Mouse (Mus musculus) adrenal gland, postnatal 36 days (tissue): ENCODE measurements at regions not wholly inside any gene's neighbourhood (a gene's known extent, or its start where the extent isn't known, plus 50 kb on each side); places are given as distances from the start of the nearest gene placed in this dataset.
A peak's percentile ranks its signal among the peaks of the same experiment; 100 is the strongest.

Source experiments
- DNase-seq, 2 experiments: peaks; one replicate each; pipeline ENCODE4 v3.0.0; 2021; ENCODE audit warnings: mixed read lengths in 1 of 2

- DNase-seq: no peak
These were observed 66.2 kb downstream of the A730009L09Rik start for GRCm38 (mm10) chr16:84581166-84581565.

GRCm38 (mm10) chr16:84583323-84583722 is 68.4 kb downstream of the A730009L09Rik start:
- no peak for DNase-seq

DNA sequence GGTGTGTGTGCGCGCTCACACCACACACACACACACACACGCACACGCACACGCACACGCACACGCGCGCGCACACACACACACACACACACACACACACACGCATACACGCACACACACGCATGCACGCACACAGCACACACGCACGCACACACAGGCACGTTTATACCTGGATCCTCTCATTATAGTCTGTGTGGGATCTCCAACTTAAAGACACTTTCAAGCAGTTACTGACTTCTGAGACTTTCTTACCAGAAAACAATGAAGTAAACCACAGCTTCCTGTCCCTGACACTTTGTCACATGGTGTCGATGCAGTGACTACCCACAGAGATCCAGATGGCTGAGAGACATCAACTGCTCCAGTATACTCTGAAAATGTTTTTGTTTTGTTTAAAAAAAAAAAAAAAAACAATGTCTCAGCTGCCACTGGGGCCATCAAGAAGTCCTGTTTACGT is 68.9 kb downstream of the A730009L09Rik start:
- DNase-seq: no peak

DNA sequence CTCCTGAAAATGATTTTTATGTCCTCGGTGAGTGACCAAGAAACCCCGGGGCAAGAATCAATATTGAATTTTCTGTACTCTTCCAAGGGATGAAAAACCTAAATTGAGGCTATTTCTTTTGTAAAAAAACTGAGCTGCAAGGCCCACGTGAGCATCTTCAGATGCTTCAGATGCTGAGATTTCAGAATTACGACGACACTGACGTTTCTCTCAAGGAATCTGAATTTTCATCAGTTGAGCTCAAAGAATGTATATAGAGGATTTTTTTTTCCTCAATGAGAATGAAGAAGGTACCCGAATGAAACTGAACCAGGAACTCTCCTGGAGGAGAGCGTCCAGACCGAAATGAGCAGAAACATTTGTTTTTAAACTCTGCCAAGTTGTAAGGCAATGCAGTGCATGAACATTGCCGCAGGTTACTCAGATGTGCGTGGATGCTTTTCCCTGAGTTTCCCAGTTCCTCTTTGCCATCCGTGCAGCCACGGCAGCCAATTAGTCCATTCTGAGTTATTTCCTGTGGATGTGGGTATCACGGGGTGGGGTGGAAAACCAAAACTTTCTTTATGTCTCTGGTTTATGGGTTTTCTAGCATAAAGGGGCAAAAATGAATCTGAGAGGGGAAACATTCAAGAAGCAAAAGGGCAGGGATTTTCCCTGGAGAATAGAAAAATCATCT is 69.9 kb downstream of the A730009L09Rik start:
- no peak for DNase-seq

DNA sequence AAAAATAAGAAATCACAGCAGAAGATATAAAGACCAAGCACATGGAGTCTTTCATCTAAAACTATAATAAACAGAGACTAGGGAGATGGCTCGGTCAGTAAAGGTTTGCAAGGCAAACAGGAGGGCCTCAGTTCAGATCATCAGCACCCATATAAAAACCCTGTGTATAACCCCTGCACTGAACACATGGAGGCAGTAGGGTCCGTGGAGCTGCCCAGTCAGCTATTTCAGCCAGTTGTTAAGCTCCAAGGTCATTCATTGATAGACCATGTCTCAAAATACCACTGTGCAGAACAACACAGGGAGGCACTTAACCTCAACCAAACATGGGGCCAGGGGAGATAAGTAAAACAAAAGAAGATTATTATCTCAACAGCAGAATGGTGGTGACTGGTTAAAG is 78.1 kb downstream of the A730009L09Rik start:
- no peak for DNase-seq

GRCm38 (mm10) chr16:84602969-84603368 is 88.0 kb downstream of the A730009L09Rik start:
- DNase-seq: no peak

- no peak for DNase-seq
These were observed 88.7 kb downstream of the A730009L09Rik start for GRCm38 (mm10) chr16:84603465-84604205.

DNA sequence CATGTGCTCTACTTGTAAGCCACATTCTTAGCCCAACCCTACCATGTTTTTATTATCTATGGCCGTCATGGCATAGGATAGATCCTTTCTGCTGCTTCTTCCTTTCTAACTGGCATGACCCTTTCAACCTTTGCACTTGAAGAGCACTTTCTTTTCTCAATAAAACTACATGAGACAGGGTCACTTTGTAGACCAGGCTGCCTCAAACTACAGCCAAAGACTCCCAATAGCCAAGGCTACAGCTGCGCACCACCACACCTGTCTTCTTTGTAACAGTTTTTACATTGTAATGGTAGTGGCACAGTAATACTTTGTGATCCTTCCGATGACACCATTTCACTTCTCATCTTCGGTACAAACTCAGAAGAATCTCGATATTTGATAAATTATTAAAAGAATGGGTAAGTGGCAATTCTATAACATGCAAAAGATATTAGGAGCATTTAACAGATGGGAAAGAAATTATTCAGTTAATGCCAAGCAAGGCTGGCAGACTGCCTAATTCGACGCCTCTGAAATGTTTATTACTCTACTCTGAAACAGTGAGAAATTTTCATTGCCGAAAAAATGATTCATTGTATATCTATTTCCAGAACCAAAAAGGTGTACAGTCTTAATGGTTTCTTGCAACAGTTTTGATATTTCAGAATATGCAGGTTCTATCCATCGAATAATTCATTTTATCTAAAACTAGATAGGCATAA is 89.5 kb downstream of the A730009L09Rik start:
- DNase-seq: no peak

DNA sequence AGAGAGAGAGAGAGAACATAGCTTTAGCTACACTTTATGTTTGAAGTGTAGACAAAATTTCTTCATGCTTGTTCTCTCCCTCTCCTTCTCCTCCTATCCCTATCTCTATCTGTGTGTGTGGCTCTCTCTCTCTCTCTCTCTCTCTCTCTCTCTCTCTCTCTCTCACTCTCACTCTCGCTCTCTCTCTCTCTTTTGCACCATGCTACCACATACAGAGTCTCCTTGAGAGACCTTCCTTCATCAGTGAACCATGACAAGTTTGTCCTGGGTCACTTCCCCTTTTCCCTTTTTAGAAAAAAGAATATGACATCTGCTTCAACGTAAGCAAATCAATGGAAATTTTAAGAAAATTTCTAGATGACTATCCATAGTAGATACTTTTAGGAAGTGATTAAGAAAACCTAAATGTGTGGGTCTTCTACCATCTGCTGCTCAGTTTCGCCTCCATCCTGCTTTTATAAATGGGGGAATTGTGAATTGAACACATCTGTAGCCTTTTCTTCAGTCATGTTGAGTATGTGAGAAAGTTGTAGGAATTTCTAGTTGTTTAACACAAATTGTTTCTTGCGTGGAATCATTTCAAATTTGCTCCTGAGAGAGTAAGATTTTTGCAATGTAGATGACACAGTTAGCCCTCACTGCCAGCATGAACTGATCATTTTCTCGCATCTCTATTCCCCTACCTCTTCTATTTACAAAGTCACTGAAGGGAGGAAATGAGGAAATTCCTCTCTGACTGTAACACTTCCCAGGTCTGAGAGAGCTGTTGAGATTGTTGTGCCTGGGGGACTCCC is 91.3 kb downstream of the A730009L09Rik start:
- DNase-seq: no peak

DNA sequence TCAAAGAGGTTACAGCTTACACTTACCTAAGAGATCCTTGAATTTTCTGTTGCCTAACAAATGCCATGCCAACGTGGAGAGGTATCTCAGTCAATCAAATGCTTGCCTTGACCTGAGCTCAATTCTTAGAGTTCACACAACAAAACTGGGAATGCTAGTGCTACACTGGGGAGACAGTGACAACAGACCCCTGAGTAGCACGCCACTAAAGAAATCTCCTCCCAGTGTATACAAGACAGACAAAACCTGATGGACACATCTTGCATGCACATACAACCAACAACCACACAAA is 91.8 kb downstream of the A730009L09Rik start:
- no peak for DNase-seq

DNA sequence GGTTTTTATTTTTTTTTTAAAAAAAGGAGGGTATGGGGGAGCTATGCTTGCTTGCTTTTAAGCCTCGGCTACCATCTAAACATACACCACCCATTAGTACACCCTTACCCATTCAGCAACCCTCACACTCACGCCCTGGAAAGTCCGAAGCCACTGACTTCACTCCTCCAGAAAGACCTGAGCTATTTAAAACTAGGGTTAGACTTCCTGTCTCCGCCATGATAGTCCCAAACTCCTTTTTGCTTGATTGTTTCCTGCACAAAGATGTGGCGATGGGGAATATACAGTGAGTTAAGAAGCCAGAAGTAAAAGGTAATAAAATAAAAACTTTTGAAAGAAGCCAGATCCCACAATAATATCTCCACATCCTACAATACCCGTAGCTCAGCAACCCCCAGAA is 92.6 kb downstream of the A730009L09Rik start:
- DNase-seq: no peak

GRCm38 (mm10) chr16:84615683-84616082 is 100.8 kb downstream of the A730009L09Rik start:
- DNase-seq: no peak

GRCm38 (mm10) chr16:84616132-84616531 is 101.2 kb downstream of the A730009L09Rik start:
- no peak for DNase-seq

GRCm38 (mm10) chr16:84618379-84618778 is 103.5 kb downstream of the A730009L09Rik start:
- DNase-seq: no peak

- DNase-seq: no peak
These were observed 105.0 kb downstream of the A730009L09Rik start for GRCm38 (mm10) chr16:84619876-84620275.

- no peak for DNase-seq
These were observed 105.9 kb downstream of the A730009L09Rik start for GRCm38 (mm10) chr16:84620861-84621260.

GRCm38 (mm10) chr16:84621300-84622031 is 106.5 kb downstream of the A730009L09Rik start:
- DNase-seq: peak in 1 of 2 experiments; percentile 15

- DNase-seq: no peak
These were observed 108.6 kb downstream of the A730009L09Rik start for GRCm38 (mm10) chr16:84623346-84624085.

DNA sequence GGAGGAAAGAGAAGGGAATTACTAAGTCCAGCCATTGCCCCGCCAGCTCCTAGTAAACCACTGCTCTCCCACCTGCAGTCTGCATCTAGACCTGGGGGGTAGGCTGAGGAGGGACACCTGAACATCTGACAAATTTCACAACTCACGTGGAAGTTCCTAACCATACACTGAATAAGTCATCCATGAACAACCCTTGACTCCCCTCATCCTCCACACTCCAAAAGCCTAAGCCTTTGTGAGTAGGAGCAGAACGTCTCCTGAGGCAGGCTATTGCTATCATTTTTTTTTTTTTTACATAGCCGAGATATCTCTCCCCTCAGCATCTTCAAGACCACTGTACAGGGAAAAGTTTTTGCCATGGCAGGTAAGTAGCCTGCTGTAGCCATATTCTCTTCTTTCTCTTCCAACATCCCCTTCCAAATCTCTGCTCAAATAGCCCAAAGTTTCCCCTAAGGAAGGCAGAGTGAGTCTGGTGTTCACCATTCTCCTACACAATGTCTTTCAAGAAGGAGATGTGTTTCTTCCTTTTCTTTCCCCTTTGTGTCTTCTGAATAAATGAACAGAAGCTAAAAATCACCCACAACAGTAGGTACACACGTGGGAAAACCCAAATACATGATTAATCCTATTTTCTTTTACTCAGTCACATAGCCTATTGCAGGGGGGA is 109.7 kb downstream of the A730009L09Rik start:
- DNase-seq: no peak

DNA sequence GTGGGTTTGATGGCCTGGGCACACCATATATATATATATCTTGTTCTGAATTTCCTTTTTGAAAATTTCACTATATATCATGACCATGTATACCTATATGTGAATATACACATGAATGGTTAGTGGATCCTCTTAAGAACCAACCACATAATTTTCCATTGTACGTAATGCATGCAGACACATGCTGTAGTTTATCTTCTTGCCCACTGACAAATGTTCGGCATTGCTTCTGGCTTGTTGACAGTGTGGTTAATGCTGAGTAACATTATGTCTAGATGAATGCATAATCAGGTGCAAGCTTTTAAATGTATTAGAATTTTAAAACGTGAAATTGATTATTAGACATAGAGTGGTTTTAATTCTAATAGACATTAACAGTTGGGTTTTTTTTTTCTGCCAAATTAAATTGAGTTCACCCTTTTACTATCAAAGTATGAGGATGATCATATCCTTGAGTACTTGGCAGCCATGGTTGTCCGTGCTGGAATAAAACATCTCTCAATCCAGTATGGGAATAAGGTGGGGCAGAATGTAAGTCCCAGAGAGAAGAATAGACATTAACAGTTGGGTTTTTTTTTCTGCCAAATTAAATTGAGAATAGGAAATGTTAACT is 110.3 kb downstream of the A730009L09Rik start:
- DNase-seq: no peak
